Mouse (Mus musculus) cerebellum, adult 8-10 months (tissue): ENCODE results near the gene Phkb.

Experiments
- DNase-seq: peaks from one replicate; pipeline ENCODE4 v3.0.0; 2022

Gene Phkb

DNA sequence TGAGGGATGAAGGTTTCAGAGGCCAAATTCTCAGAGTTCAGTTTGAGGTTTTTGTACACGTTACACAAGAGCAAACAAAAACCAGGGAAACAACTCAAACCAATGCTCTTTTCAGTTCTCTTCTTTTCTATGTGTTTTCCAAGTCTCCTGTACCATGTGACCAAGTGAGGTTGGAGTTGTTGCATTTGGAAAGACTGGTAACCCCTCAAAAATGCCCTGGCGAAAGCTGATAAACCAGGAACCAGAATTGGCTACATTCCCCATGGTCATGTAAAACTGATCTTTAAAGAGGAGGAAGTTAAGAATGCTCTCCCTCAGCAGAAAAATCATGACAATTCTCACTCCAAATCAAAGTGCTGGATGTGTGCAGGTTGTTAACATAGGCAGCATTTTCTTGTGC lies 117.6 kb downstream of the Phkb start:
- no peak for DNase-seq

DNA sequence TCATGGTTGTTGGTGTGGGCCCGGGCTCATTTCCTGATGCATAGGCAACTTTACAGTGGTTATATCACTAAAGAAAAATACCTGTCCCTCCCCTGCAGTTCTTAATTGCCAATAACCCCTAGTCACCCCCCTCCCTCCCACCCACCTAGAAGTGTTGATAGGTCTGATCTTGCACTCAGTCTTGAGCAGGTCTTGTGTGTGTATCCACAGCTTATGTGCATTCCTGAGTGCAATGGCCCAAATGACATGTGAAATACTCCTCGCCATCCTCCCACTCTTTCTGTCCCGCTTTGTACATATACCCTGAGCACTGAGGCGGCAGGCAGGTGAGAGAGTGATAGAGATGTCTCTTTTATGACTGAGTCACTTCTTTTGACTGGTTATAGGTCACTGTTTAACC lies 119.1 kb downstream of the Phkb start:
- DNase-seq = no peak

DNA sequence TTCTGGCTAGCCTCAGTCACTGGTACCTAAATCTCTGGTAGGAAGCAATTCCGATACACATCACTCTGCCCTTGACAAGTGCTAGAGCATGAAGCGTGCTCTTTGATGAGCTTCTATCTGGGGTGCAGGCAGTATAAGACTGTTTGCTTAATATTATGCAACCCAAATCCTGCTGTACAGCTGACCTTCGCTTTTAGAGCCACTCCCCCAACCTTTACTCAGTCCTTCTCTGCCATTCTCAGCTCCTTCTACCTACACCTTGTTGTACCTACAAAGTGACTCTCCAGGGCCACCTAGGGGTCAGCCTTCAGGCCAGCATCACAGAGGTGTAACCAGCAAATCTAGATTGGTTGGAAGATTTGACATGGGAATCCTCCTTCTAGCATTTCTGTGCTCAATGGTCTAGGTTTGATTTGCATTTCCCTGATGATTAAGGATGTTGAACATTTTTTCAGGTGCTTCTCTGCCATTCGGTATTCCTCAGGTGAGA lies 136.9 kb downstream of the Phkb start:
- DNase-seq = no peak

DNA sequence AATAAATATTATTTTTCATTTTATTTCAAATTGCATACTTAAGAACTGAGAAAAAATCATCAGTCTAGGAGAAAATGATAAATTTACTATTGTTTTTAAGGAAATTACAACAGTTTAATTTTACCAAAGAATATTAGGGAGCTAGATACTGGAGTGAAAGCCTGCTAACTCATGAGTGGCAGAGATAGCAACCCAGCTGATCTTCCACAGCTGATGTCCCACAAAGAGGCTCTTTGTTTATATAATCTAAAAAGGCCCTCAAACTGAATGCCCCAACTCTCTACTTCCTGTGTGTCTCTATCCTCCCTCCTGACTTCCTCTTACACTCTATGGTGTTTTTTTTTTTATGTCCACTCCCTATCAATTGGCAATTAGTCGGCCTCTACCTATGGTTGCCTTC lies 152.2 kb downstream of the Phkb start:
- no peak for DNase-seq

DNA sequence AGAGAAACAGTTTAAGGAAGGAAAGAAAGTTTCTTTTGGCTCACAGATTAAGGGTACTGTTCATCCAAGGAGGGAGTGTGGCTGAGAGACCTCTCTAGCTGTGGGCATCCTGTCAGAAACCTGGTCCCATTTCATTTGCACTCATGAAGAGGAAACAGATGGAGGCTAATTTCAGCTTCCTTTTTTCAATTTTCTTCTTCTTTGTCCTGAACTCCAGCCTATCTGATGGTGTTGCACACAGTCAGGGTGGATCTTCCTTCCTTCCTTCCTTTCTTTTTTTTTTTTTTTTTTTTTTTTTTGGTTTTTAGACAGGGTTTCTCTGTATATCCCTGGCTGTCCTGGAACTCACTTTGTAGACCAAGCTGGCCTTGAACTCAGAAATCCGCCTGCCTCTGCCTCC lies 152.9 kb downstream of the Phkb start:
- no peak for DNase-seq

DNA sequence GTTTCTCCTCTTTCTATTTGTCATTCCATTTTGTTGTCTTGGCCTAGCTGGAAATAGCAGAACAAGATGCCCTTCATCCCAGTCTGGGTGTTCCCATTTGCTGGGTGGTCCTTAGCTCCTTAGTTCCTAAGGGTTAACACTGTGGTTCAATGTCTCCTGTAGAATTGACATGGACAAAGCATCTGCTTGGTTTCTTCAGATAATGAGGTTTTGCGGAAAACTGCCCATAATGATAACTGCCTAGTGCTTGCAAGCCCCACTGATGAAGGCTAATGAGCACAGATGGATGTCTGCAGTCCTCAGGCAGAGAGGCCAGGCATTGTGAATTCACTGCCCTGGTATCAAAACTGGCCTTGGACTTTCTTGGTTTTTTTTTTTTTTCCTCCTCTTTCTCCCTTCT lies 155.2 kb downstream of the Phkb start:
- no peak for DNase-seq

DNA sequence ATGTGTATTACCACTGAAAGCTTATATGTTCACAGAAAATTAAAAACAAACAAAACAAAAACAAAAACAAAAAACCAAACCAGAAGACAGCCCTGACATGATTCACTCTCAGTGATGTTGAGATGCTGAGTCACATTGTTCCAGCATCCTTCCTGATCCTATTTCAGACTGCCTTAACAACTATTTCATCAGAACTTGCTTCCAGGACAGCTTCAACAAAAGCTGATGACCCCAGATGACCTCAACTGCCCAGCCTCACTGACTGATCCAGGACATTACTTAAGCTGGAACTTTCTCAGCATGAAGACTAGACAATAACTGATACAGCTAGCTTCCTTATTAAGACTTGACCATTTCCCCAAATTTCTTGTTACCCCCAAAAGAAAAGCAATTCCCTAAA lies 165.7 kb downstream of the Phkb start:
- no peak for DNase-seq

DNA sequence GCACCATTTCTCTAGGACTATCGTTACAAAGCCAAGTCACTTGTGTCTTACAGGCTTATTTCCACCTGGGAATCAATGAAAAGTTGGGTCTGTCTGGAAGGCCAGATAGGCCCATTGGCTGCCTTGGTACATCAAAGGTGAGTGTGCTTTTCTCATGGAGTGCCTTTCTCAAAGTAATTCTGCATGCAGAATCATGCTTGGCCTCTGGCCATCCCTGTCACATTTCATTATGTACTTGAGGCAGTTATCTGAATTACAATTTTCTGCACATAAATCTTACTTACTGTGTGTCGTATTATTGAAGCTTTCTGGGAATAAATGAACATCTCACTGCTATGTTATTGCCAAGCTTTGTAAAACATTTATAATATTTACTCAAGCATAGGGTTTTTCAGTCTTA lies 176.0 kb downstream of the Phkb start:
- DNase-seq = peak; percentile 23

DNA sequence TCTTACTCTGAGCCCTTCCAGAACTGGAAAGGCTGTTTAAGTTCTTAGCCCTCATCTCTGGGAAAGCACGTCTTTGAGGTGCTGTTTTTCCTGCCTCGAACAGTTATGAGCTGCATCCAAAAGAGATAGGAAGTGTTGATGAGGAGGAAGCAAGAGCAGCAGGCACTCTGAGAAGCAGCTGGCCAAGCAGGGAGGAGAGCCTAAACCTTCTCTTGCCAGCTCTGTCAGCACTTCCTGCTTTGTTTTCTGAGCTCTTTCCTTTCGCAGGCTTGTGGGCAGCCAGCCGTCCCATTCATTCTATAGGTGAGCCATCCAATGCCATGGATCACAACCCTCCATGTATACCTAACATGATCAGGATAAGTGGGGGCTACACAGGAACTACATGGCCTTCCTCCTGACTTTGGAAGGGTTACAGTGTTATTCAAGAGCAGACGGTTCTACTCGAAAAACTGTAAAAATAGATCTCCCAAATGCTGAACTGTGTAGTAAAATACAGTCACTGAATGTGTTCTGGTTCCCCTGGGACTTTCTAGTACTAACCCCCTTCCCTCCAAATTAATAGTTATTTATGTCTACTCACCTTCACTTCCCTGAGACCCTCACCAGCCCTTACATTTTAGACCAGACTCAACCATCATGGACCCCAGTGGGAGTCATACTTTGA lies 188.0 kb downstream of the Phkb start:
- DNase-seq = peak; percentile 75

DNA sequence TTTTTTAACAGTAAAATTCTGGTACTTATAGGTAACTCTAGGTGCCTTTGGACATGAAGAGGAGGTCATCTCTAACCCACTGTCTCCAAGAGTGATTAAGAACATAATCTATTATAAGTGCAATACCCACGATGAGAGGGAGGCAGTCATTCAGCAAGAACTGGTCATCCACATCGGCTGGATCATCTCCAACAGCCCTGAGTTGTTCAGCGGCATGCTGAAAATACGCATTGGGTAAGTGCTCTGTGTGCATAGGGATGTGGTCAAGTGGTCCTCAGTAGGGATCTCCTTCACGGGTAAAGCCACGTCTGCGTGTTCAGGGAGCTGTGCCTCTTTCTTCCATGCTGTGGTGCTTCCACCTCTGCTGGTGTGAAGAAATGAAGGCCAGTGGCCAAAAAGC lies 188.7 kb downstream of the Phkb start:
- peak; percentile 43 for DNase-seq

DNA sequence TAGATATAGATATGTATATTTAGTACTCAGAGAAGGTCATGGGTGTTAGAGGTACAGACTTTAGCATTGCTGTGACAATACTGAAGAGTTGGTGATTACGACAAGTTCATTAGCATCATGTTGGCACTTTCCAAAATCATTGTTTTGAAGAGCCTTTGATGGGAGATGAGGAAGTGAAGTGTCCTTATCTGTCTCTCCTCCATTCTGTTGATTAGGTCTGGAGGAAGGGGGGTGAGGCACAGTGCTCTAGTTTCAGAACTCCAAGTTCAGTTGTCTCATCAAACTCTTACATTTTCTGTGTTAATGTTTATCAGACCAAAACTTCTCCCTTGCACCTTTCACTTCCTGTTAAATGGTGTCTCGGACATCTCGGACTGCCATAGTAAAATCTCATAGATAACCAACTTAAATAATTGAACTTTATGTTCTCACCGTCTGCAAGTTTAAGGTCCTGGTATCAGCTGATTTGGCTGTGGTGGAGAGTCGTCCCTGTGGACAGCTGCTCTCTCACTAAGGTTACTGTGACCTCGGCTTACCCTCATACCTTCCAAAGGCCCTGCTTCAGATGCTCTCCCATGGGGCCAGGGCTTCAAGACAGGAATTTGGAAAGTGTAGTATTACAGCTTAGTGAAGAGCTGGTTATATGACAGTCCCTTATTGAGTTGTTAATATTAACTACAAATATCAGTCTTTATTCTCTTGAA lies 194.1 kb downstream of the Phkb start:
- DNase-seq = no peak

DNA sequence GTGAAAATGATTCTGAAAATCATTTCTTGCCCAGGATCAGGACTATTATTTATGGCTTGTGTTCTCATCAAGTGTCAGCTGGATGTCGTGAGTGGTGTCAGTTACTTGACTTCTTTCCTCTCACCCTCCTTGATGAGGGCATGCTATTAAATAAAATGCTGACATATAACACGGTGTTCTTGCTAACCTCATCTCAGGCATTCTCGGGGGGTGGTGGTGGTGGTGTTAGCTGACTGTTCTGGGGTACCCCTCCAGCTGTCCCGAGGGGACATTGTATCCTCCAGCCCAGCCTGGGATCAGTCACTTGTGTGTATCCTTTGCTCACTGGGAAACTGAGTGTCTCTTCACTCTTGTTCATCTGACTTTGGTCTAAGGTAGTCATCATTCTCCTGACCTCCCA lies 194.6 kb downstream of the Phkb start:
- no peak for DNase-seq

DNA sequence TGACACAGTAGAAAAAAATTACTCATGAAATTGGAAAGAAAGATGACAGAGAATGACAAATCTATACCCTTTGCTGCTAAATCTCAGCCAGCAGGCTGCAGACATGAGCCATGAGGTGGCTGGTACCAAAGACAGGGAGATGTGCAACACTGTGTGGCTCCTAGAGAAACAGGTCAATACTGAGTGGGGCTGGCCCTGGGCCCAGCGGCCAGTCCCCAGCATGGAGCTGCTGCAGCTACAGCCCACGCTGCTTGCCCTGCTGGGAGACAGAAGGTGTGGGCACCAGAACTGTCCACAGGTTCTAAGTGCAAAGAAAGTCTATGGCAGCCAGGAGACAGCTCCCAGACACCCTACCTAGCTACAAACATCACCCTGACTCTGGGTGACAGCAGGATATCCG lies 197.7 kb downstream of the Phkb start:
- DNase-seq = peak; percentile 67

DNA sequence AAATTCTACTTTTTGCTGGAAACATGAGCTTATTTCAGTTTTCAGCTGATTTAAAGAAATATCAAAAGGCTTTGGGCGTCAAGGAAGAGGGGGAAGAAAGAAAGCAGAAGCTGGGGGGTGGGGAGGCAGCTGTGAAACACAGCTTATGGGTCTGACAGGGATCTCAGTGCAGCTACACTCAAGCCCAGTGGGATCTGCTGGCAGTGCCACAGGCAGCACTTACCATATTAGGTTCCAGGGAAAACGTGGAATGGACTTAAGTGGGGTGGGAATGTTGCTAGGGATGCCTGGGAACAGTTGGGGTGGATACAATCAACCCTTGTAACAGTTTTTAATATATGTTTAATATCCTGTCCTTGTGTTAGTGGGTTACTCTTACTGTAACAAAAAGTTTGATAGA lies 201.3 kb downstream of the Phkb start:
- DNase-seq = no peak

DNA sequence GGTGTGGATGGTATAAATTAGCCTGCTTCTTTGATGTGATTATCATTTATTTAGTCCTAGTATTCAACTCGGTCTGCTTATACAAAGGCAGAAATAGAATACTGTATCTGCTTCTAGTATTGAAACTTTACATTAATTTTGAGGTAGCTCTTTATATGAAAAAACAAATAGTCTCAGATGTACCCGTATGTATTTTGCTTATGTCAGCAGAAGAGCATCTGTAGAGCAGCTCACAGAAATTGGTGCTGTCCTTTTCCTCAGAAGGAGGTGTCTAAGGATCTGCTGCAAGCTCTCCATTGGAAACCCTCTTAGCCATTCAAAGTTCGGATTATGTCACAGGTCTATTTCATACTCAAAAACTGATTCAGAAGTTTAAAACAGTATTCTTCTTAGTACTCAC lies 210.1 kb downstream of the Phkb start:
- DNase-seq = no peak

DNA sequence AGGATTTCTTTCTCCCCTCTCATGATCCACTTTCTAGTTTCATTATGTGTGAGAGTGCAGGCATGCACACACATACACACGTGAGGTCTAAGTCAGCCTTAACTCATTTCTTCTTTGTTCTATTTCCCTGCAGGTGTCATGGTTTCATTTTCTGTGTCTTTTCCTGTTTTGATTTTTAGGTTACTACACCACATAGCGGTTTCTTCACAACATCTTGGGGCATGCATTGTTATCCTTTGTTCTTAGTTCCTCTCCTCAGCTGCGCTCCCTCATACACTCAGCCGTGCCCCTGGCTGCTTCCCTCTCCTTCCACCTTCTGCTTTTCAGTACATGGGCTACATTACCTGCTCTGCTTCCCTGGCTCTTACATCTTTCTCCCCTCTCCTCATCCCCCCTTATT lies 211.2 kb downstream of the Phkb start:
- DNase-seq = no peak

DNA sequence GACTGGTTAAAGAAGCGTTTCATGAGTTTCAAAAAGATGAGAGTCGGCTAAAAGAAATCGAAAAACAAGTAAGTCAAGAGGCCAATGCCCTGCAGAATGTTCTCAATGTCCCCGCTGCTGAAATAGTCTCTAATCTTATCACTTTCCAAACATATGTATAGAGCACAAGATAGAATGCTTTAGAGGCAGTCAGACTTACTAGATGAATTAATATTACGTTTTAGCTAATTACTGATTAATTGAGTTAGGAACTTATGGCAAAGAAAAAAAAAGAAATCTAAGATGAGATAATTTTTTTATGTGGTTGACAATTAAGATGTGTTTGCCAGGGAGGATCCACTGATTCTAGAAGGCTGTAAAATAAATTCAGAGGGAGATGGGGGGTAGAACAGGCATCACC lies 217.9 kb downstream of the Phkb start:
- DNase-seq = no peak

DNA sequence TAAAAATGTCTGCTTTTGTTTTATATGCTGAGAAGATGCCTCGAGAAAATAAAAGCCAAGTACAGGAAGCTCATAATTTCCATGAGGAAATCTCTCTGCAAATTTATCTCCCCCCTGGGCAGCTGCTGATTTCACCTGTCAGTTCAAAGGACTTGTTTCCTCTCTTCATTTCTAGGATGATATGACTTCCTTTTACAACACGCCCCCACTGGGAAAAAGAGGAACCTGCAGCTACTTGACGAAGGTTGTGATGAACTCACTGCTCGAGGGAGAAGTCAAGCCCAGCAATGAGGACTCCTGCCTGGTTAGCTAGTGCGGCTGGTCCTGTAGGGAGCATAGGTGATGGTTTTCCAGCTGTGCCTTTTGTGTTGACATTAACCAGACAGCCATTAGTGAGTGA lies 218.4 kb downstream of the Phkb start:
- no peak for DNase-seq

DNA sequence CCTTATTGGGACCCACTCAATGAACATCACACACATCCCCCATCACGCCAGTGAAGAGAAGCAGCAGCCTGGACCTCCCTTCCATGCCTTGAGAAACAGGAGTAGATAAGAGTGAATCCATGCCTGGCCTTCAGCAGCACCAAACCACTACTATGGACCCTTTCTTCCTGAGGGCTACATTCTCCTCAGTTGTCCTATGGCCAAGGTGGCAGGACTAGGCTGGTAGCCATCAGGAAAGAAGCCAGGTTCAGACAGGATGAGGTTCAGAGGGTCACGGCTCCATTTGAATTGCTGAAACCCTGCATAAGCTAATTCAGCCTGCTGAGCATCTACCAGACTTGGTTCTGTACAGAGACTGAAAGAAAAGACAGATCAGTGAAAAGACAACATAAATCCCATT lies 222.7 kb downstream of the Phkb start:
- peak; percentile 43 for DNase-seq

DNA sequence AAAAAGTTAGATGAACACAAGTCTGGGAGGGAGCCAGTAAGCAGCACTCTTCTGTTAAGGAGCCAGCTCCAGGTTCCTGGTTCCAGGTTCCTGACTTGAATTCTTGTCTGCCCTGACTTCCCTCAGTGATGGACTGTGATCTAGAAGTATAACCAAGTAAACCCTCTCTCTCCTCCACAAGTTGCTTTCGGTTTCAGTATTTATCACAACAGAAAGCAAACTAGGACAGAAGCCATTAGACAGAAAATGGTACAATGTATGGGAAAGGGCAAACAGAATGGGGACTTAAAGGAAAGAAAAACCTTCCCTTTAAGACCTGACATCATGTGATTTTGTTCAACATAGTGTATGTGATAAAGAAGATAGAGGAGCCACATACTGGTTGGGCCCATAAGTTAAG lies 238.7 kb downstream of the Phkb start:
- no peak for DNase-seq

DNA sequence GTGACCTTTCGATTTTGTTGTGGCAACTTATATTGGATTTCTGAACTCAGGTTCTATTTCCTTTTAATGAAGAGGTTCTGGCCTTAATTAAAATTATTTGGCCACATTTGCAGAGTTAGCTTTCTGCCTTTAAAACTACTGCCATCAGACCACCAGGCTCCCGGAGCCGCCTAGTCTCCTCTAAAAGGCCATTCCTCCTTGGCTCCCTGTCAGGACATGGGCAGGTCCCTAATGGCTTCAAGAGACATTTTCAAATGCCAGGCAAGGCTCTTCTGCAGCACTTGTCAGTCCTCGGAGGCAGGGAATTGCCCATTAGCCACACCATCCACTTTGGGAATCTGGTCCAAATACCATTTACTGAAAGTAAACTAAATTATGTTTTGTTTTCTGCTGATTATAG lies 242.6 kb downstream of the Phkb start:
- DNase-seq = peak; percentile 19

DNA sequence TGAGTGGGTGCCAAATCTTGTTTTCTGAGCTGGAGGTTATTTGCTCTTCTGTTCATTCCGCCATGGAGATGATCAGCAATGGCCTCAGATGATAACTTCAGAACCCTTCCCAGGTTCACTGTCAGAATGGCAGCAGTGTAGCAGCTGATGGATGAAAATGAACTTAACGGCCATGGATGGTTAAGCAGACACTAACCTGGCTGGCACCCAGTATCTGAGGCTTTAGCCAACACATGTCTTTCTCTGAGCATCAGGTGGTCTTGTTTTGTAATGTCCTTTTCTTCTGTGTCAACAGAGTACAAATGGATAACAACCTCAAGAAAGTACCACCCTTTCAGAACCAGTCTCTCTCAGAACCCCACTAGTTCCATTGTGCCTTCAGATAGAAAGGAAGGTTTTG lies 246.0 kb downstream of the Phkb start:
- no peak for DNase-seq

DNA sequence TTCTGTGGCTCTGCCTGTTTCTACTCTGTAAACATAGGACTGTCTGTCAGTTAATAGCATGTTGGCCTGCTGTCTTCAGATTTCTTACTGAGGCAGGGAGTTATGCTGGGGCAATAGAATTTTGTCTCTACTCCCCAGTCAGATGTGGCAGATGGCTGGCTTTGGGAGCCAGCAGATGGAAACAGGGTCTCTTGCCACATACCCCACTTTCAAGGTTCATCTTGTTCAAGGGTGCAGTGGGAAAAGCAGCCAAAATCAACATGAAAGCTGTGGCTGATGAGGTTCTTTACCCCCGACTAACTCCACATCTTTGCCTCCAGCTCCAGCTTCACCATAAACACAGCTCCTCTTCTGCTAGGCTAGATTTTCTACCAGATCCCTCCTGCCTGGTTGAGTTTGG lies 246.7 kb downstream of the Phkb start:
- no peak for DNase-seq

DNA sequence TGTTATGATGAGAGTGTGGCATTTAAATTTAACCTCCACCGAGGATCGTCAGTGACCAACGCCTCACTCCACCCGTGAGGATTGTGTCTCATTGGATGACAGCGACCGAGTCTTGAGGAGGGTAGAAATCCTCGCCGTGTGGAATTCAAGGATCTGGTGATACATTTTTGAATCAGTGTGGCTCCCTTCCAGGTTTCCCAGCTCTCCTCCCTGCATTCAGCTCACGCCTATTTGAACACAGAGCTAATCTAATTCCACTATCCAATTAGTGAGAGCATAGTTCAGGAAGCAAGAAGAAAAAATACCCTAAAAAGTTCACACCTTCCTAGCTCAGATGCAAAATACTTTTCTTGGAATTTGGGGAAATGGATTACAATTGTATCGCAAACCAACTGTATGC lies 249.9 kb downstream of the Phkb start:
- no peak for DNase-seq
